Mouse (Mus musculus): ENCODE measurements around the gene Mapk8ip3. TPM values are rescaled to one million over a fixed set of nuclear protein-coding genes. Genes with fewer than 3 reads are reported as not detected.

Gene Mapk8ip3
- polyA plus RNA-seq, 1 experiment from 2014 or later: 14.8 TPM

- 86% methylated on average over 4 of the region's 4 CpGs for WGBS (ENCODE audit: missing documents)
- Histone ChIP-seq H3K36me3 (ENCODE audit: inconsistent target) (no peaks in the 10 kb centered on the region), H3K79me2 (ENCODE audit: inconsistent target) (peaks cover 85% of the 10 kb centered on the region), H3K4me3 (ENCODE audit: inconsistent target) (no peak overlapping the region), H3K27ac (no peak overlapping the region)
Observed at GRCm38 (mm10) chr17:24933163-24933562, 3.6 kb downstream of the Mapk8ip3 start.

- WGBS (ENCODE audit: missing documents): 98% methylated on average over 4 of the region's 4 CpGs
- peaks cover 6% of the 10 kb centered on the region; the same call in 1 of the 2 replicates for H3K36me3 ChIP-seq (ENCODE audit: inconsistent target)
- peaks cover 92% of the 10 kb centered on the region for H3K79me2 ChIP-seq (ENCODE audit: inconsistent target)
- H3K27ac ChIP-seq: no peak overlapping the region
- H3K4me3 ChIP-seq (ENCODE audit: inconsistent target): no peak overlapping the region
Observed at GRCm38 (mm10) chr17:24932431-24932830, 4.3 kb downstream of the Mapk8ip3 start.

- Histone ChIP-seq H3K36me3 (ENCODE audit: inconsistent target) (peaks cover 32% of the 10 kb centered on the region), H3K4me3 (ENCODE audit: inconsistent target) (no peak overlapping the region), H3K27ac (no peak overlapping the region)
Observed at GRCm38 (mm10) chr17:24929506-24929905, 7.3 kb downstream of the Mapk8ip3 start.

GRCm38 (mm10) chr17:24923246-24923645 is 13.5 kb downstream of the Mapk8ip3 start:
- Histone ChIP-seq H3K79me2 (ENCODE audit: inconsistent target) (peaks cover 42% of the 10 kb centered on the region), H3K36me3 (ENCODE audit: inconsistent target) (peaks cover 95% of the 10 kb centered on the region), H3K4me3 (ENCODE audit: inconsistent target) (no peak overlapping the region), H3K27ac (no peak overlapping the region)
- 90% methylated on average over 1 of the region's 1 CpGs for WGBS (ENCODE audit: missing documents)

More at GRCm38 (mm10) chr17:24929506-24929905, 7.3 kb downstream of the Mapk8ip3 start:
- WGBS (ENCODE audit: missing documents): 100% methylated on average over 1 of the region's 1 CpGs
- peaks cover 100% of the 10 kb centered on the region for H3K79me2 ChIP-seq (ENCODE audit: inconsistent target)

GRCm38 (mm10) chr17:24913984-24914383 is 22.8 kb downstream of the Mapk8ip3 start:
- peaks cover 97% of the 10 kb centered on the region for H3K36me3 ChIP-seq (ENCODE audit: inconsistent target)
- H3K27ac ChIP-seq: no peak overlapping the region
- no peak overlapping the region for H3K4me3 ChIP-seq (ENCODE audit: inconsistent target)
- H3K79me2 ChIP-seq (ENCODE audit: inconsistent target): no peaks in the 10 kb centered on the region

- Histone ChIP-seq H3K36me3 (ENCODE audit: inconsistent target) (peaks cover 97% of the 10 kb centered on the region), H3K27ac (no peak overlapping the region), H3K4me3 (ENCODE audit: inconsistent target) (no peak overlapping the region), H3K79me2 (ENCODE audit: inconsistent target) (no peaks in the 10 kb centered on the region)
- 90% methylated on average over 2 of the region's 2 CpGs for WGBS (ENCODE audit: missing documents)
Observed at GRCm38 (mm10) chr17:24907591-24907990, 29.2 kb downstream of the Mapk8ip3 start.

GRCm38 (mm10) chr17:24903767-24904166 is 33.0 kb downstream of the Mapk8ip3 start:
- Histone ChIP-seq H3K4me3 (ENCODE audit: inconsistent target) (no peak overlapping the region), H3K79me2 (ENCODE audit: inconsistent target) (no peaks in the 10 kb centered on the region), H3K36me3 (ENCODE audit: inconsistent target) (peaks cover 100% of the 10 kb centered on the region), H3K27ac (no peak overlapping the region)
- 93% methylated on average over 9 of the region's 9 CpGs for WGBS (ENCODE audit: missing documents)

- Histone ChIP-seq H3K79me2 (ENCODE audit: inconsistent target) (no peaks in the 10 kb centered on the region), H3K4me3 (ENCODE audit: inconsistent target) (no peak overlapping the region), H3K36me3 (ENCODE audit: inconsistent target) (peaks cover 97% of the 10 kb centered on the region), H3K27ac (no peak overlapping the region)
- 75% methylated on average over 9 of the region's 9 CpGs for WGBS (ENCODE audit: missing documents)
Observed at GRCm38 (mm10) chr17:24902671-24903474, 33.9 kb downstream of the Mapk8ip3 start.

- Histone ChIP-seq H3K36me3 (ENCODE audit: inconsistent target) (peaks cover 90% of the 10 kb centered on the region), H3K4me3 (ENCODE audit: inconsistent target) (no peak overlapping the region), H3K27ac (no peak overlapping the region), H3K79me2 (ENCODE audit: inconsistent target) (no peaks in the 10 kb centered on the region)
- WGBS (ENCODE audit: missing documents): 95% methylated on average over 5 of the region's 5 CpGs
Observed at GRCm38 (mm10) chr17:24902124-24902523, 34.7 kb downstream of the Mapk8ip3 start.

- 93% methylated on average over 5 of the region's 6 CpGs for WGBS (ENCODE audit: missing documents)
- Histone ChIP-seq H3K79me2 (ENCODE audit: inconsistent target) (peaks cover 5% of the 10 kb centered on the region; the same call in 1 of the 2 replicates), H3K27ac (no peak overlapping the region), H3K4me3 (ENCODE audit: inconsistent target) (no peak overlapping the region), H3K36me3 (ENCODE audit: inconsistent target) (peaks cover 68% of the 10 kb centered on the region)
Observed at GRCm38 (mm10) chr17:24900014-24900413, 36.8 kb downstream of the Mapk8ip3 start.

- no peak overlapping the region for H3K27ac ChIP-seq
- peaks cover 60% of the 10 kb centered on the region for H3K36me3 ChIP-seq (ENCODE audit: inconsistent target)
- 92% methylated on average over 5 of the region's 5 CpGs for WGBS (ENCODE audit: missing documents)
- peaks cover 11% of the 10 kb centered on the region; the same call in 1 of the 2 replicates for H3K79me2 ChIP-seq (ENCODE audit: inconsistent target)
- no peak overlapping the region for H3K4me3 ChIP-seq (ENCODE audit: inconsistent target)
Observed at GRCm38 (mm10) chr17:24899153-24899552, 37.6 kb downstream of the Mapk8ip3 start.

- Histone ChIP-seq H3K27ac (no peak overlapping the region), H3K79me2 (ENCODE audit: inconsistent target) (peaks cover 20% of the 10 kb centered on the region; the same call in 1 of the 2 replicates), H3K36me3 (ENCODE audit: inconsistent target) (peaks cover 54% of the 10 kb centered on the region), H3K4me3 (ENCODE audit: inconsistent target) (no peak overlapping the region)
- WGBS (ENCODE audit: missing documents): 91% methylated on average over 4 of the region's 4 CpGs
Observed at GRCm38 (mm10) chr17:24898041-24898854, 38.5 kb downstream of the Mapk8ip3 start.

- 95% methylated on average over 4 of the region's 4 CpGs for WGBS (ENCODE audit: missing documents)
- peaks cover 54% of the 10 kb centered on the region for H3K36me3 ChIP-seq (ENCODE audit: inconsistent target)
Observed at GRCm38 (mm10) chr17:24897600-24897999, 39.2 kb downstream of the Mapk8ip3 start.

GRCm38 (mm10) chr17:24896993-24897269 is 39.8 kb downstream of the Mapk8ip3 start:
- Histone ChIP-seq H3K27ac (no peak overlapping the region), H3K36me3 (ENCODE audit: inconsistent target) (peaks cover 54% of the 10 kb centered on the region)

More at GRCm38 (mm10) chr17:24897600-24897999, 39.2 kb downstream of the Mapk8ip3 start:
- Histone ChIP-seq H3K4me3 (ENCODE audit: inconsistent target) (no peak overlapping the region), H3K79me2 (ENCODE audit: inconsistent target) (peaks cover 22% of the 10 kb centered on the region; the same call in 1 of the 2 replicates), H3K27ac (no peak overlapping the region)

More at GRCm38 (mm10) chr17:24896993-24897269, 39.8 kb downstream of the Mapk8ip3 start:
- H3K79me2 ChIP-seq (ENCODE audit: inconsistent target): peaks cover 22% of the 10 kb centered on the region; the same call in 1 of the 2 replicates
- peak overlapping the region; percentile 88 for H3K4me3 ChIP-seq (ENCODE audit: inconsistent target)
- WGBS (ENCODE audit: missing documents): 61% methylated on average over 11 of the region's 11 CpGs
